Mouse (Mus musculus) heart, adult 2 months (tissue): Measurements from ENCODE around the gene Btn2a2.

Experiments used
- CTCF ChIP-seq: fragments of 200-600 bp; IDR thresholded peaks from 2 replicates; pipeline ENCODE4 v1.8.1; 2022; ENCODE audit warnings: antibody characterized with exemption, mild to moderate bottlenecking, moderate library complexity
- EP300 ChIP-seq: fragments of 200-500 bp; IDR thresholded peaks from 2 replicates; pipeline ENCODE4 v1.6.1; 2011; ENCODE audit warnings: low read depth, low read length, control low read depth; ENCODE audit not compliant: insufficient read depth
- POLR2A ChIP-seq: fragments of 200-500 bp; IDR thresholded peaks from 2 replicates; pipeline ENCODE4 v1.6.1; 2011; ENCODE audit warnings: mild to moderate bottlenecking, low read depth, low read length, control low read depth; ENCODE audit not compliant: insufficient read depth

GRCm38 (mm10) chr13:23465600-23466109, 23.0 kb downstream of the Btn2a2 start, which contains the start of gene Btn1a1:
- TF ChIP-seq EP300 (no peak), CTCF (no peak), POLR2A (no peak)
